Mouse (Mus musculus) bone marrow macrophage, adult 2 months (primary cell): ENCODE measurements around the gene Abcc4.

Experiments
- CTCF ChIP-seq: IDR thresholded peaks from 2 replicates; pipeline ENCODE4 v1.5.1; 2012; ENCODE audit warnings: low read depth, mild to moderate bottlenecking, low read length, moderate library complexity
- POLR2A ChIP-seq: IDR thresholded peaks from 2 replicates; pipeline ENCODE4 v1.6.1; 2012; ENCODE audit warnings: mild to moderate bottlenecking, low read depth, low read length, borderline replicate concordance

- TF ChIP-seq CTCF, result no peak
- no peak for TF ChIP-seq POLR2A
Observed at GRCm38 (mm10) chr14:118662625-118663276, 43.3 kb downstream of the Abcc4 start.
